Mouse (Mus musculus) liver, postnatal 0 days (tissue): ENCODE measurements around the gene Ice1.

Experiments
- CTCF ChIP-seq: sonication (generic); IDR thresholded peaks from 2 replicates; pipeline ENCODE4 v1.5.1; 2016; ENCODE audit warnings: antibody characterized with exemption, low read depth
- EP300 ChIP-seq: IDR thresholded peaks from 2 replicates; pipeline ENCODE4 v1.6.1; 2016; ENCODE audit warnings: antibody characterized with exemption, low read depth, mild to moderate bottlenecking

DNA sequence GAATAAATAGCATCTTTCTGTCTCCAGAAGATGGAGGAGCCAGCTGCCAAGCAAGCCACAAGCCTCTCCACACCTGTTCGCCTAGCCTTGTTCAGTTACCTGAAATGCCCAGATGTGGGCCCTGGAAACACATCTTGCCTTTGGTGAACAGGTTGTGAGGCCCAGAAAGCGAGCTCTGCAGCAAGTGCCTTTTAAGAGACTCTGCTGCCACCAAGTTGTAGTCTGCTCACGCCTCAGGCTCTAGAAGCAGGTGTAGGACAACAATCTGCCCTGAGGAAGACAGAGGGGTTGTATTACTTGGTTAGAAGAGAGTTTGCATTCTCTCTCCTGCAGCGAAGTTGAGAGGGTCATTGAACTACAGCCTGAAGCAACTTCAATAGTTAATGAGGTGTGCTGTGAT lies 55.9 kb downstream of the Ice1 start:
- TF ChIP-seq CTCF (no peak), EP300 (no peak)
